ENCODE assay signal across 32 mouse cellular contexts in the genomic region with DNA sequence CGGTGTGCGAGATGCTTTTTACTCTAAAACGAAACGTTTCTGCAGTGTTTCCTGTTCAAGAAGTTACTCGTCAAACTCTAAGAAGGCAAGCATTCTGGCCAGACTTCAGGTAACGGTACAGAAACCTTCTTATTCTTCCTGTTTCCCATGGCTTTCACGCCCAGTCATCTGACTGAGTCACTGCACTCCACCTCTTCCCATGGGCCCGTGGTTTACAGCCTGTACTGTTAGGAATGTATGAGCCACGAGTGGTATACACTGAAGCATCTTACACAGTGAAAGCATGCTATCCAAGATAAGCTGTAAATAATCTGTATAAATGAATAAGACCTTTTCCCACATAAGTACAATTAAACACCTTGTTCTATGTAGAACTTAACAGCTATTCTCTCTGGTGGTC. TPM values are rescaled to one million over a fixed set of nuclear protein-coding genes. Genes with fewer than 3 reads are reported as not detected.
DNase-seq lines count a peak whose midpoint lies in the region; ATAC-seq and TF ChIP-seq lines count a peak whose summit lies in the region.
"Had no signal": no experiment of that assay in that cellular context is flagged by ENCODE, and none has a peak within 500 bp of the region (broad histone marks: within the 10 kb centered on the region; RNA-seq: fewer than 3 reads in every experiment).

No protein-coding gene starts in this region.

- no peaks in the 10 kb centered on the region for H3K27me3 ChIP-seq in hindbrain, embryonic 12.5 days
- H3K27me3 ChIP-seq: embryonic facial prominence, embryonic 12.5 days; embryonic facial prominence, embryonic 15.5 days; forebrain, embryonic 13.5 days; heart, embryonic 13.5 days; hindbrain, embryonic 15.5 days; kidney, embryonic 15.5 days had no signal

- no peak overlapping the region for H3K9ac ChIP-seq in hindbrain, embryonic 12.5 days
- H3K9ac ChIP-seq: embryonic facial prominence, embryonic 12.5 days; embryonic facial prominence, embryonic 15.5 days; forebrain, embryonic 13.5 days; heart, embryonic 13.5 days; hindbrain, embryonic 15.5 days; kidney, embryonic 15.5 days had no signal

- no peak for TF ChIP-seq POLR2A in embryonic fibroblast, embryonic 13.5 days (IDR thresholded peaks at IDR 0.05; ENCODE audit: low read depth, low read length)

- H3K27ac ChIP-seq in embryonic fibroblast, embryonic 13.5 days (ENCODE audit: insufficient read depth, low read length), result peak overlapping the region; percentile 79
- H3K27ac ChIP-seq in hindbrain, embryonic 12.5 days, result no peak overlapping the region
- H3K27ac ChIP-seq: embryonic facial prominence, embryonic 12.5 days; embryonic facial prominence, embryonic 15.5 days; forebrain, embryonic 10.5 days; forebrain, embryonic 13.5 days; gastrocnemius, adult 2 months; heart, embryonic 10.5 days; heart, embryonic 13.5 days; hindbrain, embryonic 15.5 days; kidney, embryonic 15.5 days had no signal

- DNase-seq in 3134 (ENCODE audit: extremely low read depth, insufficient read length, low spot score) (peak; percentile 52), 416B (ENCODE audit: low read depth) (peak; percentile 24)
- peak; percentile 24 for DNase-seq in Muller cell, postnatal 12 days (ENCODE audit: inconsistent ontology term)
- no peak for DNase-seq in left cerebral cortex, postnatal 14 days (ENCODE audit: low spot score in 2 of 2)
- DNase-seq in cerebellum, adult 8-10 months, result no peak
- DNase-seq: adrenal gland, adult 8-10 months; adrenal gland, postnatal 25 days; B cell, adult 2 months; cerebellum, adult 18-20 months; cerebellum, adult 9-11 months; cerebellum, postnatal 25 days; gastrocnemius, adult 2 months; gastrocnemius, postnatal 14 days; heart, adult 18-20 months; heart, postnatal 14 days; heart, postnatal 4 days; kidney, adult 2 months had no signal

- H3K9me3 ChIP-seq in hindbrain, embryonic 12.5 days (replicated peaks), result no peaks in the 10 kb centered on the region
- H3K9me3 ChIP-seq: embryonic facial prominence, embryonic 12.5 days; embryonic facial prominence, embryonic 15.5 days; forebrain, embryonic 10.5 days; forebrain, embryonic 13.5 days; heart, embryonic 10.5 days; heart, embryonic 13.5 days; hindbrain, embryonic 15.5 days; kidney, embryonic 15.5 days had no signal

- no peak for TF ChIP-seq CTCF in embryonic fibroblast, embryonic 13.5 days (IDR thresholded peaks at IDR 0.05; ENCODE audit: borderline replicate concordance, insufficient read depth, low read length)

- no peak for ATAC-seq in hindbrain, embryonic 12.5 days (ENCODE audit: low FRiP score)
- ATAC-seq: activated CD4-positive, CD25-positive, alpha-beta regulatory T cell, adult 4 months; CD4-positive, CD25-positive, alpha-beta regulatory T cell, adult 4 months; forebrain, embryonic 13.5 days; forebrain, embryonic 16.5 days had no signal

- H3K4me1 ChIP-seq in embryonic fibroblast, embryonic 13.5 days (ENCODE audit: control insufficient read depth, insufficient read depth, low read length), result no peaks in the 10 kb centered on the region
- no peaks in the 10 kb centered on the region for H3K4me1 ChIP-seq in hindbrain, embryonic 12.5 days
- H3K4me1 ChIP-seq: embryonic facial prominence, embryonic 12.5 days; embryonic facial prominence, embryonic 15.5 days; forebrain, embryonic 10.5 days; forebrain, embryonic 13.5 days; heart, embryonic 10.5 days; heart, embryonic 13.5 days; hindbrain, embryonic 15.5 days; kidney, embryonic 15.5 days had no signal

- peaks cover 65% of the 10 kb centered on the region for H3K36me3 ChIP-seq in hindbrain, embryonic 12.5 days

- intact Hi-C loops in left cerebral cortex, postnatal 14 days (cut with DNase I), result no loop called here

- H3K4me3 ChIP-seq in embryonic fibroblast, embryonic 13.5 days (ENCODE audit: insufficient read depth, low read length), result no peak overlapping the region
- no peak overlapping the region for H3K4me3 ChIP-seq in hindbrain, embryonic 12.5 days
- H3K4me3 ChIP-seq: embryonic facial prominence, embryonic 12.5 days; embryonic facial prominence, embryonic 15.5 days; erythroblast, embryonic 14.5 days; forebrain, embryonic 10.5 days; forebrain, embryonic 13.5 days; gastrocnemius, adult 2 months; heart, embryonic 10.5 days; heart, embryonic 13.5 days; hindbrain, embryonic 15.5 days; kidney, embryonic 15.5 days had no signal

- WGBS in hindbrain, embryonic 12.5 days, result 94% methylated on average over 9 of the region's 9 CpGs

- H3K4me2 ChIP-seq in hindbrain, embryonic 12.5 days (replicated peaks), result no peak overlapping the region
- H3K4me2 ChIP-seq: embryonic facial prominence, embryonic 12.5 days; embryonic facial prominence, embryonic 15.5 days; forebrain, embryonic 13.5 days; heart, embryonic 13.5 days; hindbrain, embryonic 15.5 days; kidney, embryonic 15.5 days had no signal

RNA-seq across cellular contexts. Expression of a gene that starts 23.2 kb away (rescaled TPM):
- polyA plus RNA-seq in embryonic fibroblast, embryonic 13.5 days (2011; ENCODE audit: insufficient read length, low read depth, missing spikeins), result 19.7 and 41.5 TPM in 2 replicates
- total RNA-seq in left cerebral cortex, postnatal 14 days (2021), result 10 to 100 TPM; 30.1 to 31.1 TPM
- 50.1 and 54.0 TPM in 2 replicates for polyA plus RNA-seq in hindbrain, embryonic 12.5 days (2016; fragmentation: Nextera tagmentation; extraction: Ambion mirVana)

RNA-seq across cellular contexts. Expression of a gene that starts 23.3 kb away (rescaled TPM):
- polyA plus RNA-seq in embryonic fibroblast, embryonic 13.5 days (2011; ENCODE audit: insufficient read length, low read depth, missing spikeins), result 30.3 and 33.8 TPM in 2 replicates
- total RNA-seq in left cerebral cortex, postnatal 14 days (2021), result 10 to 100 TPM; 24.5 to 26.7 TPM
- polyA plus RNA-seq in hindbrain, embryonic 12.5 days (2016; fragmentation: Nextera tagmentation; extraction: Ambion mirVana), result 40.5 and 42.6 TPM in 2 replicates

RNA-seq across cellular contexts. Expression of a gene that starts 47.2 kb away (rescaled TPM):
- 571 and 736 TPM in 2 replicates for polyA plus RNA-seq in embryonic fibroblast, embryonic 13.5 days (2011; ENCODE audit: insufficient read length, low read depth, missing spikeins)
- 100 to 1,000 TPM in 1 of 2 experiments, 10 to 100 TPM in 1; 93.0 to 113 TPM for total RNA-seq in left cerebral cortex, postnatal 14 days (2021)
- polyA plus RNA-seq in hindbrain, embryonic 12.5 days (2016; fragmentation: Nextera tagmentation; extraction: Ambion mirVana), result 118 and 124 TPM in 2 replicates

RNA-seq across cellular contexts. Expression of a gene that starts 59.3 kb away (rescaled TPM):
- 222 and 270 TPM in 2 replicates for polyA plus RNA-seq in embryonic fibroblast, embryonic 13.5 days (2011; ENCODE audit: insufficient read length, low read depth, missing spikeins)
- total RNA-seq in left cerebral cortex, postnatal 14 days (2021), result 100 to 1,000 TPM; 131 to 161 TPM
- polyA plus RNA-seq in hindbrain, embryonic 12.5 days (2016; fragmentation: Nextera tagmentation; extraction: Ambion mirVana), result 327 and 355 TPM in 2 replicates
- total RNA-seq: common myeloid progenitor, adult 5-6 weeks had no signal

RNA-seq across cellular contexts. Expression of a gene that starts 59.5 kb away (rescaled TPM):
- 37.8 and 43.2 TPM in 2 replicates for polyA plus RNA-seq in embryonic fibroblast, embryonic 13.5 days (2011; ENCODE audit: insufficient read length, low read depth, missing spikeins)
- 100 to 1,000 TPM; 104 to 109 TPM for total RNA-seq in left cerebral cortex, postnatal 14 days (2021)
- 172 and 210 TPM in 2 replicates for polyA plus RNA-seq in hindbrain, embryonic 12.5 days (2016; fragmentation: Nextera tagmentation; extraction: Ambion mirVana)

Comparison
In these comparisons a context has a peak if more than half of its experiments do, and no peak if none do; other contexts are left out.
1. DNase-seq: peak in 3134 (single experiment), 416B (single experiment) and Muller cell, postnatal 12 days (single experiment); none in left cerebral cortex, postnatal 14 days (0 of 2) and cerebellum, adult 8-10 months (single experiment).